Mouse (Mus musculus): ENCODE data around the gene Arf6.
"Not testable (repeated sequence)": the region's sequence is repeated elsewhere in the genome, so short reads cannot be mapped to it uniquely, and the experiment has no call there.

Gene Arf6

DNA sequence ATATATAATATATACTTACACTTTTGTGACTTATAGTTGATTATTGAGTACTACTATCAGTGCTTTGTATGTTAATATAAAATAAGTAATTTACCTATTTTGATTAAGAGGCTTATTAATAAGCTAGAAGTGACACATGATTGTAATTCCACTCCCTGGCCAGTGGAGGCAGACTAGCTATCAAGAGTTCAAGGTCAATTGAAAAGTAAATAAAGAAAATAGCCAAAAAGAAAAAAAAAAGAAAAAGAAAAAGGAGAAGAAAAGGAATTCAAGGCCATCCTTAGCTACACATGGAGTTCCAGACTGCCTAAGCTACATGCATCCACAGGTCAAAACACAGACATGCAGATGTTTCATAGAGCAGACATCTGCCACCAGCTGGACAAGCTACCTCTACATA lies 5.5 kb upstream of the Arf6 start:
- ChIA-PET CTCF (interaction anchor here (0.6 to 1.0 kb wide), 9 partner anchors 22 to 327 kb away, joined by 3 to 5 read pairs (median 4); no protein-coding TSS in a partner anchor), POLR2A (interaction anchor here in 2 of 4 experiments (1.0 to 1.6 kb wide), 6 partner anchors 10 to 209 kb away, joined by 3 to 4 read pairs (median 3); partner anchors contain the start of gene Nemf (in 1 of the 2))

DNA sequence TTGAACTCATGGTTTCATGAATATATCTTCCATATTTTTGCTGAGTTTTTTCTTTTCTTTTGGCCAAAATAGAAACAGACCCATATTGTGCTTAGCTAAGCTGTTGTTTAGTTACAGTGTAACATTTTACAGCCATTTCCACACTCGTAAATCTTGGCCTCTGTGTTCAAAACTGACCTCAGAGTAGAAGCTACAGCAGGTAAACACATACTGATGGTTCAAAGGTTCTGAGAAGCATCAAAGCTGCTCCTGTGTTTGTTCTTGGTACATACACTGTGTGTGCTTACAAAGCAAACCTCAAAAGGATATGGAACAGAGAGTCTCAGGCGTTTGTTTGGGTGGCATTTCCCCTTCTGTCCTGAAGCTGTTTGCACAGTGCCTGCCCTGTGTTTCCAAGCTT lies 4.4 kb upstream of the Arf6 start:
- ChIA-PET CTCF (interaction anchor here in 3 of 4 experiments (0.6 to 0.7 kb wide), 3 partner anchors 69 to 527 kb away, joined by 3 to 7 read pairs (median 5); no protein-coding TSS in a partner anchor), POLR2A (interaction anchor here in 3 of 4 experiments (0.6 to 2.0 kb wide), 9 partner anchors 9 to 325 kb away, joined by 3 to 5 read pairs (median 4); partner anchors contain the start of genes Mgat2 (in 1 of the 3) and Rpl36al (in 1 of the 3))

DNA sequence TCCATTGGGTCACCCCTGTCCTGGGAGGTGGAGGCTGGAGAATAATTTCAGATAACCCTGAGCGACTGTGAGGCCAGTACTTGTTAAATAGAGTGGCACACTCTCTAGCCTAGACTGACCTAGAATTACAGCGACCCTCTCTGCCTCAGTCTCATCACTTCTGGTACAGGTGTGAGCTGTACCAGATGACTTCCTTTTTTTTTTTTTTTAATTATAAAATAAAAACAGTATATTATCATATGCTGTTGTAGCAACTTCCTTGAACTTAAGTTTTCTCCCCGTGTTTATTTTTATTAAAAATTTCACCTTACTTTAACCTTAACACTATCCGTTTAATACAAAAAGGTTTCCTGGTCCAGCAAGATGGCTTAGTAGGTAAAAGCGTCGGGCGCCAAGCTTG lies 1.0 kb upstream of the Arf6 start:
- CTCF ChIA-PET, result interaction anchor here in 1 of 4 experiments (0.6 kb wide), 1 partner anchor 12 kb away, joined by 3 read pairs; no protein-coding TSS in a partner anchor
- POLR2A ChIA-PET, result interaction anchor here (0.5 to 4.3 kb wide), 14 partner anchors 8 to 254 kb away, joined by 3 to 34 read pairs (median 4); partner anchors contain the start of genes Rps29 (in 1 of the 4) and Vcpkmt (in 1 of the 4)

DNA sequence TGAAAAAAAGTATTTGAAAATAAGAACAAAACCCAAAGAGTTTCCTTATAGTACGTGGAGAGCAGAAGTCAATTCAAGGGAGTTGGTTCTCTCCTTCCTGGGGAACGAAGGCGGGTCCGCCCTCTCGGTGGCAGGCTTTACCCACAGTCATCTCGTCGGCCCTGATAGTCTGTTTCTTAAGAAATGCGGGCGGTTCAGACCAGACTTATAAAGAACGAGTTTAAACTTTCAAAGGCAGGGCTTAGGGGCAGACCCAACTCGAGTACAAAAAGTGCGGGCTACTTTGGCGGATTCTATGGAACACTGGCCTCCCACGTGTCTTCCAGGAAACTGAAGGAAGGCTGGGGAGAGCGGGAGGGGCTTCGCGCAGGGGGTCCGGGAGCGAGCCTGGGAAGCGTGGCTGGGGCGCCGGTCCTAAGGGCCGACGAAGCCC lies 513 bp upstream of the Arf6 start:
- ChIA-PET CTCF (interaction anchor here in 1 of 4 experiments (0.6 to 0.8 kb wide), 2 partner anchors 10 to 172 kb away, joined by 3 to 4 read pairs; no protein-coding TSS in a partner anchor), POLR2A (interaction anchor here in 3 of 4 experiments (0.5 to 4.3 kb wide), 19 partner anchors 9 to 976 kb away, joined by 3 to 34 read pairs (median 4); partner anchors contain the start of genes Vcpkmt (in 2 of the 3), Pole2 (in 1 of the 3), Rps29 (in 1 of the 3) and Trim9 (in 1 of the 3))

DNA sequence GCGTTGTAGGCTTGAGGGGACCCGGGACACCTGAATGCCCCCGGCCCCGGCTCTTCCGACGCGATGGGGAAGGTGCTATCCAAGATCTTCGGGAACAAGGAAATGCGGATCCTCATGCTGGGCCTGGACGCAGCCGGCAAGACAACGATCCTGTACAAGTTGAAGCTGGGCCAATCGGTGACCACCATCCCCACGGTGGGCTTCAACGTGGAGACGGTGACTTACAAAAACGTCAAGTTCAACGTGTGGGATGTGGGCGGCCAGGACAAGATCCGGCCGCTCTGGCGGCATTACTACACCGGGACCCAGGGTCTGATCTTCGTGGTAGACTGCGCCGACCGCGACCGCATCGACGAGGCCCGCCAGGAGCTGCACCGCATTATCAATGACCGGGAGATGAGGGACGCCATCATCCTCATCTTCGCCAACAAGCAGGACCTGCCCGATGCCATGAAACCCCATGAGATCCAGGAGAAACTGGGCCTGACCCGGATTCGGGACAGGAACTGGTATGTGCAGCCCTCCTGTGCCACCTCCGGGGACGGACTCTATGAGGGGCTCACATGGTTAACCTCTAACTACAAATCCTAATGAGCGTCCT lies 881 bp downstream of the Arf6 start:
- ChIA-PET POLR2A (interaction anchor here in 3 of 4 experiments (0.6 to 4.3 kb wide), 18 partner anchors 9 to 220 kb away, joined by 3 to 34 read pairs (median 3); partner anchors contain the start of genes Pole2 (in 1 of the 3) and Vcpkmt (in 1 of the 3)), CTCF (interaction anchor here in 1 of 4 experiments (1.2 kb wide), 1 partner anchor 9 kb away, joined by 3 read pairs; no protein-coding TSS in a partner anchor)

DNA sequence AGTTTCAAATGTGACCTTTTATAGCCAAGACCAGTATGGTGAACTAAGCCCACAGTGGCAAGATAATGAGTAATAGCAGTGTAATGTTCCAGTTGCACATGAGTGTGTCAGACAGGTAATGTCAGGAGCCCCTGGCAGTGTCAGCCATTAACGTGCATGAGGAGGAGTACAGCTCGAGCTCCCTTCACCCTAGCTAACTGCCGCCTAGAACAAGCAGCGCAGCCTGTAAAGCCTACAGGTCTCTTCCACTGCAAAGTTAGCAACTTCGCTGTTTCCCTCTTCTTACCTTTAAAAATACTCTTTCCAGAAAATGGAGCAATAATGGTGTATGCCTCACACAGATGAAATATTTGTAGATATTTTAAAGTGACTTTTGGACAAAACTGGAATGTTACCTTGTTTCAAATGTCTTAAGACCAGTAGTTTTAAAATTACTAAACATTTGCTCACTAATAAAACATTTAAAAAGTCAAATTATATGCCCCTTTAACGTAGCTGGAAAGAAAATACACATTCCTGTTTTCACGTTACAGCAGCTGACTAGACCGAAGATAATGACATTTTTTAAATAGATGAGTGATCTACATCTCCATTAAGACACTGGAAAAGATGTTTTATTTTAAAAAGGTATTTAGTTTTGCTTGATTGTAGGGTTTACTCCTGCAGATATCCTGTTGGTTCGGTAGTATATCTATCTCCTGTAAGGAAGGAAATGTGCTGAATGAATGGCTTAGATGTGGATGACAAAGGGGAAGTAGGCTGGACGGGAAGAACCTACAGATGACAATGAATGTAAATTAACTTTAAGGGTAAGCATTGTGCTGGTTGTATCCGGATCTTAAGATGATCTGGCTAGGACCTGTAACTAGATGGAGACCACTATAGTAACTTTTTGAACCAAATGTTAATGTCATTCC lies 2.2 kb downstream of the Arf6 start:
- CTCF ChIA-PET, result interaction anchor here in 2 of 4 experiments (0.6 kb wide), 2 partner anchors 43 to 328 kb away, joined by 3 to 9 read pairs; no protein-coding TSS in a partner anchor

DNA sequence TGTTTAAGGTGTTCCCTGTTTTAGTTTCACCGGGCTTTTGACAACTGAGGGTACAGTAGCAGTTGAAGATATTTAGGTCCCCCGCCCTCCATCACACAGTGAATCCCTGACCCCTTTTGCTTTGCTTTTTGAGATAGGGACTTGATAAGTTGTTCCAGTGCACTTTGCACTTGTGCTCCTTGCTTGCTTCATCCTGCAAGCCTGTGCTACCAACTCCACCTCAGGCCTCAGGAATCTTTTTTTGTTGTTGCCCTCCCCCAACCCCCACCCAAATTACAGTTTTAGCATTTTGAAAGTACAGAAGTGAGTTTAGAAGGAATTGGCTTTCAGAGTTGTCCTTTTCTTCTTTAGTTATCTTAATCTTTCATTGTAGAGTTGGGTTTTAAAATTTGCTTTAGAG lies 4.2 kb downstream of the Arf6 start:
- ChIA-PET POLR2A (no interaction called here), CTCF (no interaction called here)

More for the DNA sequence above, 2.2 kb downstream of the Arf6 start:
- POLR2A ChIA-PET, result interaction anchor here in 2 of 4 experiments (0.9 to 2.2 kb wide), 8 partner anchors 9 to 202 kb away, joined by 3 to 8 read pairs (median 4); no protein-coding TSS in a partner anchor

DNA sequence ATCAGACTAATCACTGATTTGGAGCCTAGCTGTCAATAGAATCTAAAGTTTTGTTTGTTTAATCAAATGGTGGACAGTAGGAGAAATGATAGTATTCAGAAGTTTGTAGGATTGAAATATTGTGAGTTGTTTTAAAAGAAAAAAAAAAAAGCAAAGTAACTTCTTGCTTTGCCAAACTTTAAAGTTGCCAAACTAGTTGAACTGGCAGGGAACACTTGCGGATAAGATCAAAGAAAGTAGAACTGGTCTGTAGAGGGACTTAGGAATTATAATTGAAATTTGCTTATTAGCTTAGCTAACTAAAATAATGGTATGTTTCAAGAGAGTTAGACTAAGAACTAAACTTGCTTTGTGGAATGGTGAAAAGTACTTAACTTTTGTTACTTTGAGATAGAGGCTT lies 5.2 kb downstream of the Arf6 start:
- CTCF ChIA-PET, result no interaction called here
- POLR2A ChIA-PET, result no interaction called here

DNA sequence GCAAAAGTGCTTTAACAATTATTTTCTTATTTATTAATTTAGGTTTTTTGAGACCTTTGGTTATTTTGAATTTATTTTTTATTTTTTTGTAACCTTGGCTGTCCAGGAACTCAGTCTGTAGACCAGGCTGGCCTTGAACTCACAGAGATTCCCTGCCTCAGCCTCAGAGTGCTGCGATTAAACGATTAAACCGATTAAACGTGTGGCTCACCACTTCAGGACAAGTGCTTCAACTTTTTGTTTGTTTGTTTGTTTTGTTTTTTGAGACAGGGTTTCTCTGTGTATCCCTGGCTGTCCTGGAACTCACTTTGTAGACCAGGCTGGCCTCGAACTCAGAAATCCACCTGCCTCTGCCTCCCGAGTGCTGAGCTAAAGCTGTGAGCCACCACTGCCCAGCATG lies 5.7 kb downstream of the Arf6 start:
- POLR2A ChIA-PET, CTCF ChIA-PET: not testable (repeated sequence)

DNA sequence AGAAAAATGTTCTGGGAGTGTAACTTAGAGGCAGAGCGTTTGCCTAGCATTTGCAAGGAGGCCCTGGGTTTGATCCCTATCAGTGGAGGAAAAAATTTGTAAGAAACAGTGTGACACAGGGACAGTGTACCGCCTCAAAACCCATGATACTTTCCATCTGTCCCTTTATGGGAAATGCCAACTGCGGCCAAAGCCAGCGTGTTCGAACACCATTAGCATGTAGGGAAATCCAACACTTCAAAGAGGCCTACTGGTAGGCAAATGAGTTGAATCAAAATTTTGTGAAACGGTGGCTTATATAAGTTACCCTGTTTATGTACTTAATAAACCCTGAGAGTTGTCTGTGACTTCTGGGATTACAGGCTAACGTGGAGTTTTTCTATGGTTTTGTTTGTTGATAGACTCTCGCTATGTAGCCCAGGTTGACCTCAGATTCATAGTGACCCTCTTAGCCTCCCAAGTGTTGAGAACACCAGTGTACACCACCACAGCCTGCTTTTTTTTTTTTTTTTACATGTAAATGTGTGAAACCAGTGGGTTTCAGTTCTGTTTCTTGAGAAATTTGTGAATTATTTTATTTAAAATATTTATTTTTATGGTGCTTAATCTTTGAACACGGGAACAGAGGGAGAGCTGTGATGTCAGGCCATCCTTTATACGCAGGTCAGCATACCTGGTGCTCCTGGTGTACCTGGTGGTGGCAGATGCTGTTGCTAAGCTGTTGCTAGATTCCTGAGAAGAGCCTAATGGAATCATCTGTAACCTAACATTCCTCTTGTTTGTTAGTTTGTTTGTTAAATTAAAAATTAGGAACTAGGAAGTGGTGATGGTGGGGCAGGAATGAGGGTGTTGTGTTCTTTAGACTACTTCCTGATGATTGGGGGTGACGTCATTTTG lies 6.9 kb downstream of the Arf6 start:
- ChIA-PET POLR2A (interaction anchor here in 2 of 4 experiments (0.6 kb wide), 2 partner anchors 11 to 45 kb away, joined by 3 read pairs; no protein-coding TSS in a partner anchor), CTCF (no interaction called here)

DNA sequence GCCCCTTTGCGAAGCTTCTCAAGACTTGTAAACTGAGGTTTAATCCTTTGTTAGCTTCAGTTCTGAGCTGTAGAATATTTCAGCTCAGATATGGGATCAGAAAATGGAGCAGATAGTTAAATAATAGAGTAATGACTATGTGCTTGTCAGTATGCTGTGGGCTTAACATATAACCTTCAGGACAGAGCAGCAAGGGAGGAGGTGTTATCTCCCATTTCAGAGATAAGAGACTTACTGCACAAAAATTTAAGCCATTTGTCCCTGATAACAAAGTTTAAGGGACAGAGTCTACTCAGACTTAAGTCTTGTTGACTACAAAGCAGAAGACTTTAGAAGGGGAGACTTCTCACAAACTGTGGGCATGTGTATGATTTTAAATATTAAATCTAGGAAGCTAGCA lies 10.9 kb downstream of the Arf6 start:
- POLR2A ChIA-PET, result interaction anchor here in 2 of 4 experiments (0.8 to 1.6 kb wide), 6 partner anchors 8 to 349 kb away, joined by 3 to 7 read pairs (median 4); partner anchors contain the start of genes Arf6 (in 2 of the 2) and Gm9887 (in 2 of the 2)

DNA sequence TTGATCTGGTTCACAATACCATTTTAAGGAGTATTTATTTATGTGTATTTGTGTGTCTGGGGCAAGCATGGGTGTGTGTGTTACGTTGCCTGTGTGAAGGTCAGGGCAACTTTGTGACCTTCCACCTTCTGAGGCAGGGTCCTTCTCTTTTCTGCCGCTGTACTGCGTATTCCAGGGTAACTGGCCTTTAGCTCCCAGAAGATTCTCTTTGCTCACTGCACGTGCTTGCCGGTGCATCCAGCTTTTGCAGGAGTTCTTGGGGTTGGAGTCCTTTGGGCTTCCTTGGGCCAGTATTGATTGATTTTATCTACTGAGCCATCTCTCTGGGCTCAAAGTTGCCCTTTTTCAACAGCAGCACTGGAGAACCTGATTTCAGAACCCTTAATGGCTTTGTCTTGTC lies 12.7 kb downstream of the Arf6 start:
- ChIA-PET POLR2A (interaction anchor here in 1 of 4 experiments (0.7 kb wide), 1 partner anchor 20 kb away, joined by 3 read pairs; no protein-coding TSS in a partner anchor), CTCF (no interaction called here)

More for the DNA sequence above, 10.9 kb downstream of the Arf6 start:
- CTCF ChIA-PET, result interaction anchor here in 1 of 4 experiments (0.5 kb wide), 1 partner anchor 12 kb away, joined by 3 read pairs; no protein-coding TSS in a partner anchor

DNA sequence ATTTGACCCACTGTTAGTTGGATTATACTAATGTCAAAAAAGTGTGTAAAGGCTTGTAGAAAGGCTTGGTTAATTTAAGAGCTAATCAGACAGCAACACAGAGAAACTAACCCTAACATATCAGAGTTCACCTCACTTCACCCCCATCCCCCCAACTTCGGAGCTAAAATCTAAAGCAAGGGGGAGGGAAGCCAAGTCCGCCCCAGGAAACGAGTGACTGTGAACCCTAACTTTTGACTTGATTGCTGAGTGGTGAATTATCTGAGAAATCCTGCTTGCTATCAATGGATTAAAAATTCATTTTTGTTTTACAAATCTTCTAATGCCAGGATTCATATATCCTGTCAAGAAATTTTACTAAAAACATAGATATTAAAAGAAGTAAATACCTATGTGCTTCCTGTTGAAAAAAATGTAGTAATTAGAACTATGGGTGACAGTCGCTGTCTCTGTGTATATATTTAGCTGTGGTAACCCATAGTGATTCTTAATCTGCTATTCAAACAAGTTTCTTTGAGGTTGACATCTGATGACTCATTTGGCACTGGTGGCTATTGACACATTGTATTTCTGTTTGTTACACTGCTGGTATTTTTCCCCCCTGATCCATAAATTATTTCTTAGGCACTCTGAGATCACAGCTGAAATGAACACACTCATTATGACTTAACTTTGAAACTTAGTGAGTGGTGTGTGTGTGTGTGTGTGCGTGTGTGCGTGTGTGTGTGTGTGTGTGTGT lies 13.8 kb downstream of the Arf6 start:
- ChIA-PET CTCF (interaction anchor here in 2 of 4 experiments (0.5 to 0.7 kb wide), 2 partner anchors 33 to 881 kb away, joined by 4 to 7 read pairs; no protein-coding TSS in a partner anchor), POLR2A (interaction anchor here in 2 of 4 experiments (0.5 to 1.3 kb wide), 10 partner anchors 10 to 443 kb away, joined by 3 to 8 read pairs (median 3); partner anchors contain the start of gene Gm49383 (in 1 of the 2))

DNA sequence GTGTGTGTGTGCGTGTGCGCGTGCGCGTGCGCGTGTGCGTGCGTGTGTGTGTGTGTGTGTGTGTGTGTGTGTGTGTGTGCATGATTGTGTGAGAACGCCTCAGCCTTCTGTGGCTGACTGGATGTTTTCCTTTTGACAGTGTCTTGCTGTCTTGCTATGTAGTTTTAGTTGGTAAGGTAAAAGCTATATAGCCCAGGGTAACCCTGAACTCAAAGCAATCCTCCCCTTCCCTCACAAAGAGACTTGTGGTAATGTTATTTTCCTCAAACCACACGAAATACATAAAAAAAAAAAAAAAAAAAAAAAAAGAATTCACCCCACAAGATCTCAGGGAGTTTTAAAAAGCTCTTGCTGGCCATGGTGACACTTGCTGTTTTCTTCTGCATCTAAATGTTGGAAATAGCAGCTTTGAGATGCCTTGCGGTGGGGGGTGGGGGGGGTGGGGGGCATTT lies 14.4 kb downstream of the Arf6 start:
- ChIA-PET CTCF (interaction anchor here in 2 of 4 experiments (0.5 to 0.7 kb wide), 2 partner anchors 34 to 880 kb away, joined by 4 to 7 read pairs; no protein-coding TSS in a partner anchor), POLR2A (interaction anchor here in 3 of 4 experiments (0.6 to 1.3 kb wide), 18 partner anchors 11 to 1106 kb away, joined by 3 to 10 read pairs (median 4); partner anchors contain the start of gene Gm49383 (in 1 of the 3))

DNA sequence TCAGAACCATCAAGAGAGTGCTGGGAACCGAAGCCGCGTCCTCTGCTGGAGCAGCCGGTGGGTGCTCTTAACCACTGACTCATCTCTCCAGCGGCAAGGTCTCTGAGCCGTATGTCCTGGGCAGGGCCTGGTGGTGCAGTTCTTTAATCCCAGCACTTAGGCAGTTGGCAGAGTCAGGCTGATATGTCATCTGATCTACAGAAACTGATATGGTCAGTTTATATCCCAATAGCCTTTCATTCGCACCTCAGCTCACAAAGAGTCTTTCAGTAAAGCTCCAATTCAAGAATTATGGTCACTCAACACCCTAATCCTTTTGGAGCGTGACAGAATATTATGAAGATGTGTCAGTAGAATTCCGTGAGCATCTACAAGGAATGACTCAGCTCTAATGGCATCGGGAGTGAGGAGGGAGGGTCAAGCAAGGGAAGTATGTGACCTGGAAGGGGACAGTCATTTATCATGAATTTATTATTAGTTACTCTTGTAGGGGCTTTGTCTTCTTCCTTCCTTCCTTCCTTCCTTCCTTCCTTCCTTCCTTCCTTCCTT lies 16.4 kb downstream of the Arf6 start:
- ChIA-PET CTCF (interaction anchor here in 1 of 4 experiments (1.3 kb wide), 1 partner anchor 22 kb away, joined by 4 read pairs; no protein-coding TSS in a partner anchor), POLR2A (interaction anchor here in 2 of 4 experiments (0.7 to 1.2 kb wide), 2 partner anchors 194 to 324 kb away, joined by 3 read pairs; no protein-coding TSS in a partner anchor)
